Mouse (Mus musculus): Measurements from ENCODE around the gene Cdk11b. TPM values are rescaled to one million over a fixed set of nuclear protein-coding genes. Genes with fewer than 3 reads are reported as not detected.
A peak's percentile ranks its signal among the peaks of the same experiment; 100 is the strongest.

Cdk11b gene
- polyA plus RNA-seq (2012; rRNA removed), result 24.6 and 51.4 TPM in 2 replicates

GRCm38 (mm10) chr4:155624338-155625291 lies at the start of gene Cdk11b:
Gene Cdk11b (plus strand): TSS chr4:155624854.
- TF ChIP-seq CTCF (IDR thresholded peaks at IDR 0.05; ENCODE audit: extremely low read depth, insufficient read length, insufficient replicate concordance, low read depth, low read length), result no peak
- TF ChIP-seq POLR2A (IDR thresholded peaks at IDR 0.05; ENCODE audit: low read depth, low read length), result peak; percentile 60
- Histone ChIP-seq H3K4me1 (ENCODE audit: control insufficient read depth, insufficient read depth, insufficient read length, low read length) (no peaks in the 10 kb centered on the region), H3K27ac (ENCODE audit: insufficient read depth, low read depth, low read length) (peak within 1 kb of the TSS; percentile 87), H3K4me3 (ENCODE audit: low read depth, low read length) (peak within 1 kb of the TSS; percentile 67), H3K36me3 (ENCODE audit: control insufficient read depth, insufficient read depth, low read length) (peaks cover 27% of the 10 kb centered on the region), H3K27me3 (ENCODE audit: control insufficient read depth, insufficient read depth, low read length) (no peaks in the 10 kb centered on the region)
- WGBS, result under 1% methylated on average over 80 of the region's 84 CpGs

- H3K36me3 ChIP-seq (ENCODE audit: control insufficient read depth, insufficient read depth, low read length), result peaks cover 22% of the 10 kb centered on the region
- H3K4me3 ChIP-seq (ENCODE audit: low read depth, low read length), result no peak overlapping the region
- WGBS, result 51% methylated on average over 11 of the region's 11 CpGs
- H3K27ac ChIP-seq (ENCODE audit: insufficient read depth, low read depth, low read length), result no peak overlapping the region
- TF ChIP-seq POLR2A (IDR thresholded peaks at IDR 0.05; ENCODE audit: low read depth, low read length) (no peak), CTCF (IDR thresholded peaks at IDR 0.05; ENCODE audit: extremely low read depth, insufficient read length, insufficient replicate concordance, low read depth, low read length) (no peak)
- H3K4me1 ChIP-seq (ENCODE audit: control insufficient read depth, insufficient read depth, insufficient read length, low read length), result peaks cover 24% of the 10 kb centered on the region; the same call in 1 of the 2 replicates
- no peaks in the 10 kb centered on the region for H3K27me3 ChIP-seq (ENCODE audit: control insufficient read depth, insufficient read depth, low read length)
Observed at GRCm38 (mm10) chr4:155574931-155575330, 49.7 kb upstream of the Cdk11b start.

GRCm38 (mm10) chr4:155575521-155575920 lies 49.1 kb upstream of the Cdk11b start:
- H3K27ac ChIP-seq (ENCODE audit: insufficient read depth, low read depth, low read length), result no peak overlapping the region
- peaks cover 24% of the 10 kb centered on the region for H3K36me3 ChIP-seq (ENCODE audit: control insufficient read depth, insufficient read depth, low read length)
- whole genome bisulfite sequencing, result 78% methylated on average over 8 of the region's 8 CpGs
- no peak overlapping the region for H3K4me3 ChIP-seq (ENCODE audit: low read depth, low read length)
- no peak for TF ChIP-seq POLR2A (IDR thresholded peaks at IDR 0.05; ENCODE audit: low read depth, low read length)
- no peak for TF ChIP-seq CTCF (IDR thresholded peaks at IDR 0.05; ENCODE audit: extremely low read depth, insufficient read length, insufficient replicate concordance, low read depth, low read length)
- H3K4me1 ChIP-seq (ENCODE audit: control insufficient read depth, insufficient read depth, insufficient read length, low read length), result peaks cover 22% of the 10 kb centered on the region; the same call in 1 of the 2 replicates
- H3K27me3 ChIP-seq (ENCODE audit: control insufficient read depth, insufficient read depth, low read length), result no peaks in the 10 kb centered on the region

GRCm38 (mm10) chr4:155577132-155577531 lies 47.5 kb upstream of the Cdk11b start:
- TF ChIP-seq POLR2A (IDR thresholded peaks at IDR 0.05; ENCODE audit: low read depth, low read length), result no peak
- no peak for TF ChIP-seq CTCF (IDR thresholded peaks at IDR 0.05; ENCODE audit: extremely low read depth, insufficient read length, insufficient replicate concordance, low read depth, low read length)
- H3K4me1 ChIP-seq (ENCODE audit: control insufficient read depth, insufficient read depth, insufficient read length, low read length), result peaks cover 13% of the 10 kb centered on the region; the same call in 1 of the 2 replicates
- H3K27ac ChIP-seq (ENCODE audit: insufficient read depth, low read depth, low read length), result no peak overlapping the region
- H3K36me3 ChIP-seq (ENCODE audit: control insufficient read depth, insufficient read depth, low read length), result peaks cover 30% of the 10 kb centered on the region
- H3K27me3 ChIP-seq (ENCODE audit: control insufficient read depth, insufficient read depth, low read length), result no peaks in the 10 kb centered on the region
- H3K4me3 ChIP-seq (ENCODE audit: low read depth, low read length), result no peak overlapping the region
- 88% methylated on average over 9 of the region's 9 CpGs for WGBS

GRCm38 (mm10) chr4:155577741-155578140 lies 46.9 kb upstream of the Cdk11b start:
- Histone ChIP-seq H3K27ac (ENCODE audit: insufficient read depth, low read depth, low read length) (no peak overlapping the region), H3K27me3 (ENCODE audit: control insufficient read depth, insufficient read depth, low read length) (no peaks in the 10 kb centered on the region), H3K4me3 (ENCODE audit: low read depth, low read length) (no peak overlapping the region), H3K36me3 (ENCODE audit: control insufficient read depth, insufficient read depth, low read length) (peaks cover 32% of the 10 kb centered on the region), H3K4me1 (ENCODE audit: control insufficient read depth, insufficient read depth, insufficient read length, low read length) (peaks cover 16% of the 10 kb centered on the region)
- no peak for TF ChIP-seq POLR2A (IDR thresholded peaks at IDR 0.05; ENCODE audit: low read depth, low read length)
- no peak for TF ChIP-seq CTCF (IDR thresholded peaks at IDR 0.05; ENCODE audit: extremely low read depth, insufficient read length, insufficient replicate concordance, low read depth, low read length)
- WGBS, result 78% methylated on average over 5 of the region's 5 CpGs

GRCm38 (mm10) chr4:155578336-155579125 lies 46.1 kb upstream of the Cdk11b start:
- Histone ChIP-seq H3K4me1 (ENCODE audit: control insufficient read depth, insufficient read depth, insufficient read length, low read length) (peaks cover 13% of the 10 kb centered on the region), H3K27ac (ENCODE audit: insufficient read depth, low read depth, low read length) (no peak overlapping the region), H3K27me3 (ENCODE audit: control insufficient read depth, insufficient read depth, low read length) (no peaks in the 10 kb centered on the region), H3K4me3 (ENCODE audit: low read depth, low read length) (no peak overlapping the region), H3K36me3 (ENCODE audit: control insufficient read depth, insufficient read depth, low read length) (peaks cover 37% of the 10 kb centered on the region)
- WGBS, result 81% methylated on average over 7 of the region's 7 CpGs
- no peak for TF ChIP-seq POLR2A (IDR thresholded peaks at IDR 0.05; ENCODE audit: low read depth, low read length)
- TF ChIP-seq CTCF (IDR thresholded peaks at IDR 0.05; ENCODE audit: extremely low read depth, insufficient read length, insufficient replicate concordance, low read depth, low read length), result no peak

All from small intestine, adult 2 months (tissue).